Mouse (Mus musculus) lung, adult 18-20 months (tissue): ENCODE data around the gene Atl2.

ENCODE experiments used
- DNase-seq, 2 experiments: peaks; one replicate each; pipeline ENCODE4 v3.0.0; 2022; ENCODE audit warnings: mixed read lengths in 2 of 2

The Atl2 gene

DNA sequence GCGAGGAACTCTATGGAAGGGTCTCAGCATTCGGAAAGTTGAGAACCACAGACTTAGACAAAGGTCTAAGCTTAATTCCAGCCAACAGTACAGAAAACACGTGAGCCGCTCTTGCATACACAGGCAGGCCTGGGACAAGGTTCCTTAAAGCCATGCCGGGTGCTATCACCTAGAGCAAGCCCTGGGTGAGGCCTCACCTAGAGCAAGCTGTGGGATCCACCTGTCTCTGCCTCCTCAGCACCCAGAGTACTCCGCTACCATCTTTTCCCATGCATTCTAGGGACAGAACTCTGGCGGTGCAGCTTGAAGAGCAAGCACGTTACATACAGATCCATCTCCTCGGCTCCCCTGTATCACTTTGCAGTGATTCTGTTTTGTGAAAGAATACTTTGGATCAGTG lies 78.4 kb downstream of the Atl2 start:
- no peak for DNase-seq

DNA sequence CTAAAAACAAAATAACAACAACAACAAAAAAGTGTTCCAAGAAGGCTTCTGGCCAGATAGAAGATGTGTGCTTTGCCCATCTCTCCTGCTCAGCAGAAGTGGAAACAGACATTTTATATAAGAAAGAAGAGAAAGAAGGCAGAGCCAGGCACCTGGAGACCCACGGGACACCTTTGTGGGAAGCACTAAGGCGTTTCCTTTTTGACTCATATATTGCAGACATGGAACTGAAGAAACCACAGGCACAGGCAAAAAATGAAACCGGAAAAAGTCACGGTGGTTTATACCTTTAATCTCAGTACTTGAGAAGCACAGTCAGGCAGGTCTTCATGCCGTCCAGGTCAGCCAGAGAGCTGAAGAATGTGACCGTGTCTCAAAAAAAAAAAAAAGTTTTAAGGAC lies 79.0 kb downstream of the Atl2 start:
- no peak for DNase-seq

DNA sequence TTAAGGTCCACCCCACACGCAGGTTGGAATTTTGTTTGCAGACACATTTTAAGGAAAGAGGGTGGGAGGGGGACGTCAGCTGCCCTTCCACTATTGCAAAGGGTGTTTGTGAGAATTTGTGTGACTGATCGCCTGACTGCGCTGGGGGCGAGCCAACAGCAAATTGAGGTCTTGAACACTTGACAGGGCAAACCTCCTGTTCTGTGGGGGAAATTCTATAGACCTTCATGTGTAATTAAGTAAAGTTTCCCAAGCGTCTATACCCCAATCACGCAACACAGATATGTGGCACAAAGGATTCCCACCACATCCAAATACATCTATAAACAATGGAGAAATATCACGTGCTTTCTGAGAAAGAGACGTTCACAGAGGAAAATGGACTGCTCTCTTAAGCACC lies 85.5 kb downstream of the Atl2 start:
- DNase-seq = no peak

DNA sequence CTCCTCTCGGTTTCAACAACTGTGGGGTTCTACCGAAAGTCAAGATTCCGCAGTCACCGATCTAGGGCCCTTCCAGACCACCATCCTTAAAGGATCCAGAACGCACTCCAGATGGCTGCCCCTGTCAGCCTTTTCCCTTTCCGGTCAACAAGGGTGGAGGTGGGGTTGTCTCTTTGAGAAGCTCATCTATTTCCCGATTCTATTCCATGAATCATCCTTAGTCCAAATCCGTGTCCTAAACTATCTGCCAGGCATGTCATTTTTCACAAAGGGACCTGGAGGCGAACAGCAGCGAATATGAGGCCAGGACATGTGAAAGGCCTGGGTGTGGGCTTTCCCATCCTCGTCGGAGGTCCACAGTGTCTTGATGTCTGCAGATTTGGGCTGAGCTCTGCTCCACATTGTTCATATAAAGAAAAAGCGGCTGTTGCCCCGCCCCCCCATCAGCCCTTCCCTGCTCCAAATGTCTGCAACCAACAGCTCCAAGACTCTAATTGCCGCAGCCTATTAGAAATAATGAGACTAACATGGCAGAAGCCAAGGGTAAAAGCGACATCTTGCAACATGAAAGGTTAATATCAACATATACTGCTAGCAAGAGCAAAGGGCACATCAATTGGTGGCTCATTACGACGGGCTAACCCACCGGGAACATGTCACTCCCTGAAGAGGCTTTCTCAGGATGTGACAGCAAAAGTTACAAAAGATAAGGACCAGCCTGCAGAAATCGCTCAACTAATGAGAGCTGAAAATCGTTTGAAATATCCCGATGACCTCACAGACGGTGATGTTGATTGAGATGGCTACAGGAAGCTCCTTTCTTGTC lies 86.2 kb downstream of the Atl2 start:
- no peak for DNase-seq

DNA sequence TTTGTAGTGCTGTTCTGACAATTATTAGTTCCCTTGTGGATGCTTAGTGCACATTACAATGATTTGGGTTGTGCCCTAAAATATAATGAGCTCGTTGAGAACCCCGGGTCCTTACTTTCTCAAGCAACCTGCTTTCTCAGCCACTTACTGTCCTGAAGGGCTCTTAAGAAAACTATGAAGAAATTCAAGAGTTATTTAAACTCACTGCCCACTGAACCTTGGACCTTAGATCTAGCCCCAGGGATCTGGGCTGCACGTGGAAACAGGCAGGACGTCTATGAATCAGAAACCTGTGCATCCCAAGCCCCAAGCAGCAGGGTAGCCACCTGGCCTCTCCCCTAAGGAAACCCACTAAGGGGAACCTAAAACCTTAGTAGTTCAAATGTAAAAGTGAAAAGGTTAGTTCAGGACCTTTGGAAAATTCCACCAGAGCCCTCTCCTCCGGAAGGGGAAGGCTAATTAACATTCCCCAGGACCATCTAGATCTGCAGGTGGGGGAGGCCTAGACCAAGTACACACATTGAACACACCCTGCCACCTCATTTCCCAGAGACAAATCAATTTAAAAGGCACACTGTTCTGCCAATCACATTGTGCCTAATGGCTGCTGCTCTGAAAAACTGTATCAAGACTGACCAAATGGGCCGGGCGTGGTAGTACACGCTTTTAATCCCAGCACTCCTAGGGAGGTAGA lies 88.5 kb downstream of the Atl2 start:
- peak; percentile 13 to 39 for DNase-seq

DNA sequence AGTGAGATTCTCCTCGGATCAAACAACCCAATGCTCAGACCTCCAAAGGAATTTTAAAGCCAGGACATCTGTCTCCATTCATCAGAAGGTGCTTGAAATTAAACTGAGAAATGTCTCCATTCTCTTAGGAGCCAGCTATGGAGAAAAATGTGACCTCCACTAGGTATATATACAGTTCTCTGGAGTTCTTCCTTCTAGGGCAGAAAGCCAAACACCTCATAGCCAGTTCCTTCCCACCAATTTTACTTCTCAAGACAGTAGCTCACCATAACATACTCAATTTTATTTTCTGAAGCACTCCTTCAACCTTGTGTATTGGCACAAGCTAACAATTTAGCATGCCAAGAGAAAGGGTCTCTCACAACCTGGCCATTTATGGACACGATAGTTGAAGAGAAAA lies 91.2 kb downstream of the Atl2 start:
- no peak for DNase-seq

DNA sequence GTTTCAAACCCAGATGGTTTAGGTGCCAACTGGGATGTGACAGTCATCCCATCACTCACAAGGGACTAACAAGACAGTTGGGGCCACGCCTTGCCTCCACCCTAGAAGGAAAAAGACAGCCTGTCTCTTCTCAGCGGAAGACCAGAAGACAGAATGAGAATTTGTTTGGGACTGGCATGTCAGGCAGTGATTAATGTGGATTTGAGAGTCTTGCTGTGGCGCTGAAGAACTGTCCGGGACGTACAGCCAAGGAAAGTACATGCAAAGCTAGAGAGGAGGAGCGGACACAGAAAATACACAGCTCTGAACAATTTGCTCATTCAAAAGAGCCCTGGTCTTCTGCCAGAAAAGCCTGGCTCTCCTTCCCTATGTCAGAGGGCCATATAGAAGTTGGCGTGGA lies 93.9 kb downstream of the Atl2 start:
- no peak for DNase-seq

DNA sequence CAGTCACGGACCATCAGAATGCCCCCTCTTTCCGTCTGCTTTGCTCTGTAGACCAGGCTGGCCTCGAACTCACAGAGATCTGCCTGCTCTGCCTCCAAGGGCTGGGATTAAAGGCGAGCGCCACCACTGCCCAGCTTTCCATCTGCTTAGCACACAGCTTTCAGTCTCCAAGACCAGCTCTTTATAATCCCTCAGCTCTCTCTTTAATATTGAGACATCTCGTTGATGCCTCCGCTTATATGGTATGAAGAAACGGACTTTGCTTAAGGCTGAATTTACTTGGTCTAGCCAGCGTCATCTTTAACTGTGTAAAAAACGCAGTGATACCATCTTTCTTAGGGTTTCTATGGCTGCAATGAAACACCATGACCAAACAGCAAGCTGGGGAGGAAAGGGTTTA lies 97.1 kb downstream of the Atl2 start:
- DNase-seq = no peak
